Mouse (Mus musculus): ENCODE measurements around the gene Senp6. TPM values are rescaled to one million over a fixed set of nuclear protein-coding genes. Genes with fewer than 3 reads are reported as not detected.
"Not testable (repeated sequence)": the region's sequence is repeated elsewhere in the genome, so short reads cannot be mapped to it uniquely, and the experiment has no call there.

Gene Senp6
- polyA plus RNA-seq, 1 experiment from 2014 or later = 50.0 TPM

- no peak overlapping the region for H3K4me3 ChIP-seq
- H3K4me1 ChIP-seq = peaks cover 54% of the 10 kb centered on the region
- no peaks in the 10 kb centered on the region for H3K27me3 ChIP-seq
- ATAC-seq (ENCODE audit: borderline replicate concordance, extremely low read depth, low FRiP score, low TSS enrichment) = peak; percentile 69; the same call in 1 of the 2 replicates
- H3K36me3 ChIP-seq = no peaks in the 10 kb centered on the region
- H3K9ac ChIP-seq = no peak overlapping the region
- peak overlapping the region; percentile 3; the same call in 1 of the 2 replicates for H3K4me2 ChIP-seq
- peak overlapping the region; percentile 79 for H3K27ac ChIP-seq
- 33% methylated on average over 2 of the region's 2 CpGs for WGBS
- no peaks in the 10 kb centered on the region for H3K9me3 ChIP-seq
Measured at GRCm38 (mm10) chr9:80085665-80086064, 19.0 kb downstream of the Senp6 start.

GRCm38 (mm10) chr9:80086272-80086966 lies 19.7 kb downstream of the Senp6 start:
- WGBS = 80% methylated on average over 6 of the region's 6 CpGs
- not testable (repeated sequence) for H3K27me3 ChIP-seq; H3K9ac ChIP-seq; H3K9me3 ChIP-seq; H3K4me3 ChIP-seq; H3K36me3 ChIP-seq; H3K4me2 ChIP-seq; ATAC-seq (ENCODE audit: borderline replicate concordance, extremely low read depth, low FRiP score, low TSS enrichment)
- peaks cover 50% of the 10 kb centered on the region for H3K4me1 ChIP-seq
- peak overlapping the region; percentile 79; the same call in 1 of the 2 replicates for H3K27ac ChIP-seq

- ATAC-seq (ENCODE audit: borderline replicate concordance, extremely low read depth, low FRiP score, low TSS enrichment) = no peak
Measured at GRCm38 (mm10) chr9:80089409-80089808, 22.7 kb downstream of the Senp6 start.

GRCm38 (mm10) chr9:80096325-80096724 lies 29.6 kb downstream of the Senp6 start:
- Histone ChIP-seq H3K9ac (no peak overlapping the region), H3K36me3 (peaks cover 18% of the 10 kb centered on the region), H3K4me3 (no peak overlapping the region), H3K9me3 (no peaks in the 10 kb centered on the region), H3K4me1 (no peaks in the 10 kb centered on the region), H3K27ac (no peak overlapping the region), H3K4me2 (no peak overlapping the region), H3K27me3 (no peaks in the 10 kb centered on the region)
- ATAC-seq (ENCODE audit: borderline replicate concordance, extremely low read depth, low FRiP score, low TSS enrichment) = no peak
- 83% methylated on average over 3 of the region's 3 CpGs for WGBS

More at GRCm38 (mm10) chr9:80089409-80089808, 22.7 kb downstream of the Senp6 start:
- H3K27ac ChIP-seq = no peak overlapping the region
- peaks cover 34% of the 10 kb centered on the region for H3K4me1 ChIP-seq
- no peak overlapping the region for H3K9ac ChIP-seq
- H3K36me3 ChIP-seq = peaks cover 6% of the 10 kb centered on the region; the same call in 1 of the 2 replicates
- no peak overlapping the region for H3K4me3 ChIP-seq
- no peak overlapping the region for H3K4me2 ChIP-seq
- WGBS = 24% methylated on average over 3 of the region's 3 CpGs
- H3K9me3 ChIP-seq = no peaks in the 10 kb centered on the region
- no peaks in the 10 kb centered on the region for H3K27me3 ChIP-seq

- no peak overlapping the region for H3K4me3 ChIP-seq
- no peak overlapping the region for H3K9ac ChIP-seq
- no peak for ATAC-seq (ENCODE audit: borderline replicate concordance, extremely low read depth, low FRiP score, low TSS enrichment)
- peaks cover 35% of the 10 kb centered on the region for H3K36me3 ChIP-seq
- WGBS = 61% methylated on average over 10 of the region's 10 CpGs
- no peaks in the 10 kb centered on the region for H3K9me3 ChIP-seq
- H3K27ac ChIP-seq = no peak overlapping the region
- no peak overlapping the region for H3K4me2 ChIP-seq
- H3K27me3 ChIP-seq = no peaks in the 10 kb centered on the region
- no peaks in the 10 kb centered on the region for H3K4me1 ChIP-seq
Measured at GRCm38 (mm10) chr9:80145992-80146587, 79.4 kb downstream of the Senp6 start.

- Histone ChIP-seq H3K27me3 (no peaks in the 10 kb centered on the region), H3K4me1 (no peaks in the 10 kb centered on the region), H3K4me2 (no peak overlapping the region), H3K4me3 (no peak overlapping the region), H3K9ac (no peak overlapping the region), H3K36me3 (peaks cover 16% of the 10 kb centered on the region), H3K9me3 (no peaks in the 10 kb centered on the region), H3K27ac (no peak overlapping the region)
- 62% methylated on average over 5 of the region's 5 CpGs for WGBS
- ATAC-seq (ENCODE audit: borderline replicate concordance, extremely low read depth, low FRiP score, low TSS enrichment) = no peak
Measured at GRCm38 (mm10) chr9:80149594-80149993, 82.9 kb downstream of the Senp6 start.

GRCm38 (mm10) chr9:80155277-80155676 lies 88.6 kb downstream of the Senp6 start:
- peak; percentile 41; the same call in 1 of the 2 replicates for ATAC-seq (ENCODE audit: borderline replicate concordance, extremely low read depth, low FRiP score, low TSS enrichment)
- Histone ChIP-seq H3K4me2 (no peak overlapping the region), H3K27me3 (no peaks in the 10 kb centered on the region), H3K9me3 (no peaks in the 10 kb centered on the region), H3K4me3 (no peak overlapping the region), H3K27ac (no peak overlapping the region), H3K9ac (no peak overlapping the region), H3K36me3 (peaks cover 6% of the 10 kb centered on the region; the same call in 1 of the 2 replicates), H3K4me1 (no peaks in the 10 kb centered on the region)
- 69% methylated on average over 5 of the region's 5 CpGs for WGBS

GRCm38 (mm10) chr9:80156780-80157179 lies 90.1 kb downstream of the Senp6 start:
- Histone ChIP-seq H3K9me3 (no peaks in the 10 kb centered on the region), H3K27ac (no peak overlapping the region), H3K4me3 (no peak overlapping the region), H3K9ac (no peak overlapping the region), H3K4me2 (no peak overlapping the region), H3K27me3 (no peaks in the 10 kb centered on the region), H3K36me3 (peaks cover 6% of the 10 kb centered on the region; the same call in 1 of the 2 replicates), H3K4me1 (no peaks in the 10 kb centered on the region)
- WGBS = 71% methylated on average over 5 of the region's 5 CpGs
- no peak for ATAC-seq (ENCODE audit: borderline replicate concordance, extremely low read depth, low FRiP score, low TSS enrichment)

GRCm38 (mm10) chr9:80157840-80158465 lies 91.2 kb downstream of the Senp6 start:
- no peaks in the 10 kb centered on the region for H3K27me3 ChIP-seq

GRCm38 (mm10) chr9:80158937-80159336 lies 92.2 kb downstream of the Senp6 start:
- no peak overlapping the region for H3K27ac ChIP-seq

More at GRCm38 (mm10) chr9:80157840-80158465, 91.2 kb downstream of the Senp6 start:
- Histone ChIP-seq H3K36me3 (peaks cover under 1% of the 10 kb centered on the region; the same call in 1 of the 2 replicates), H3K27ac (no peak overlapping the region), H3K4me3 (no peak overlapping the region), H3K9ac (no peak overlapping the region), H3K4me2 (no peak overlapping the region), H3K9me3 (no peaks in the 10 kb centered on the region), H3K4me1 (no peaks in the 10 kb centered on the region)
- no peak for ATAC-seq (ENCODE audit: borderline replicate concordance, extremely low read depth, low FRiP score, low TSS enrichment)
- 76% methylated on average over 12 of the region's 12 CpGs for WGBS

GRCm38 (mm10) chr9:80161451-80161850 lies 94.7 kb downstream of the Senp6 start:
- Histone ChIP-seq H3K9ac (no peak overlapping the region), H3K4me2 (no peak overlapping the region), H3K27me3 (no peaks in the 10 kb centered on the region), H3K4me1 (peaks cover 4% of the 10 kb centered on the region; the same call in 1 of the 2 replicates), H3K4me3 (no peak overlapping the region), H3K36me3 (no peaks in the 10 kb centered on the region), H3K27ac (no peak overlapping the region), H3K9me3 (no peaks in the 10 kb centered on the region)
- 86% methylated on average over 4 of the region's 4 CpGs for WGBS
- no peak for ATAC-seq (ENCODE audit: borderline replicate concordance, extremely low read depth, low FRiP score, low TSS enrichment)

More at GRCm38 (mm10) chr9:80158937-80159336, 92.2 kb downstream of the Senp6 start:
- Histone ChIP-seq H3K9me3 (no peaks in the 10 kb centered on the region), H3K4me1 (no peaks in the 10 kb centered on the region), H3K4me2 (no peak overlapping the region), H3K9ac (no peak overlapping the region), H3K36me3 (no peaks in the 10 kb centered on the region), H3K27me3 (no peaks in the 10 kb centered on the region), H3K4me3 (no peak overlapping the region)
- no peak for ATAC-seq (ENCODE audit: borderline replicate concordance, extremely low read depth, low FRiP score, low TSS enrichment)
- WGBS = 84% methylated on average over 5 of the region's 5 CpGs

Data from lung, embryonic 15.5 days (tissue).